Mouse (Mus musculus): ENCODE measurements around the gene Calm1. TPM values are rescaled to one million over a fixed set of nuclear protein-coding genes. Genes with fewer than 3 reads are reported as not detected.

The Calm1 gene
- polyA plus RNA-seq, 1 experiment from 2014 or later = 1,646 TPM

DNA sequence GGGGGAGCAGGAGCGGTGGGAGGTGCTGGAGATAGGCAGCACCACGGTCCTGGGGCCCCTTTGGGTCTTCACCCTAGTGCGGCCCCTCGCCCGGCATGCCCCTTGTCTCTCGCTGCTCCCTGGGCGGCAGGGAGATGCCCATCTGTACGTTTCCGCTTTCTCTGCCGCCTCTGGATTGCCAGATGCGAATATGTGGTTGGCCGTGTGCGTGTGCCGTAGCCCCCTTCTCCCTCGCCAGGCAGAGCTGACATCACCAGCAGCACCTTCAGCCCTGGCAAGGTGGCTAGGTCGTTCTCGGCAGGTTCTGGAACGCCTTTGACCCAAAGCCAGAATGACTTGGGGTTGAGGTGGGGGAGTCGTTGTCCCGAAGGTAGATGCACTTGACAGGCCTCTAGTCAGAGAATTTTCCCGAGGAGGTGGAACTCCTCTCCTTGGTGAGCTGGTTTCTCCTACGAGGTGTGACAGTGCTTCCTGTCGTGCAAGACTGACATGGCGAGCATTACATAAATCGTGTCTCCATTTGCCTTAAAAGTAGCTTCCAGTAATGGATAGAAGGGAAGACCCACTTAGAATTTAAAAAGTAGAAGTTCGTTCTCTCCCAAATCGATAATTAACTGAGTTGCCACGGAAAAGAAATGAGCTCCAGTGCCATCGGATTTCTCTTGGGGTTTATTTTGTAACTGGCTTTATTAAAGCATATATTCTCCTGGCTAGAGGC lies 1.6 kb downstream of the Calm1 start:
- peak; percentile 4 for ATAC-seq (ENCODE audit: low FRiP score)
- peak overlapping the region; percentile 96 for H3K9ac ChIP-seq
- peaks cover 33% of the 10 kb centered on the region for H3K36me3 ChIP-seq (replicated peaks)
- peaks cover 33% of the 10 kb centered on the region for H3K4me1 ChIP-seq
- peak overlapping the region; percentile 97 for H3K4me2 ChIP-seq
- H3K27me3 ChIP-seq = peaks cover 7% of the 10 kb centered on the region; the same call in 1 of the 2 replicates
- peak overlapping the region; percentile 97 for H3K4me3 ChIP-seq (replicated peaks)
- peak overlapping the region; percentile 89 for H3K27ac ChIP-seq
- 9% methylated on average over 29 of the region's 29 CpGs for WGBS
- no peaks in the 10 kb centered on the region for H3K9me3 ChIP-seq

DNA sequence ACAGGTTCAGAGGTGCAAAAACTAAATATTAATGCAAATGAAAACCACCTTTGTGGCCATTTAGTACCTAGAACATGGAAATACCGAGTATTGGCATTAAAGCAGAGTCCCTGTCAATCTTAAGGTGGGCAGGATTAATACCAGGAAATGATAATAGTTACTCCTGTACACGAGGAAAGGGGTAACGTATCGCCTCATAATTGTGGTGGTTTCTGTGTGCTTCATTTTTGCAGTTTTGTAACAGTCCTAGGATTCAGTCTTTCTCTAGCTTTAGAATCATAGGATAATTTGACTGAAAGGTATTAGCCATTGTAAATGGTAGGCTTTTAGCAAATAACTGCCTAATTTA lies 2.1 kb downstream of the Calm1 start:
- Histone ChIP-seq H3K4me2 (peak overlapping the region; percentile 97), H3K4me3 (replicated peaks) (peak overlapping the region; percentile 97), H3K27ac (no peak overlapping the region), H3K9me3 (no peaks in the 10 kb centered on the region), H3K36me3 (replicated peaks) (peaks cover 38% of the 10 kb centered on the region), H3K27me3 (peaks cover 5% of the 10 kb centered on the region; the same call in 1 of the 2 replicates), H3K4me1 (peaks cover 33% of the 10 kb centered on the region), H3K9ac (peak overlapping the region; percentile 96)
- ATAC-seq (ENCODE audit: low FRiP score) = no peak
- 46% methylated on average over 4 of the region's 4 CpGs for WGBS

DNA sequence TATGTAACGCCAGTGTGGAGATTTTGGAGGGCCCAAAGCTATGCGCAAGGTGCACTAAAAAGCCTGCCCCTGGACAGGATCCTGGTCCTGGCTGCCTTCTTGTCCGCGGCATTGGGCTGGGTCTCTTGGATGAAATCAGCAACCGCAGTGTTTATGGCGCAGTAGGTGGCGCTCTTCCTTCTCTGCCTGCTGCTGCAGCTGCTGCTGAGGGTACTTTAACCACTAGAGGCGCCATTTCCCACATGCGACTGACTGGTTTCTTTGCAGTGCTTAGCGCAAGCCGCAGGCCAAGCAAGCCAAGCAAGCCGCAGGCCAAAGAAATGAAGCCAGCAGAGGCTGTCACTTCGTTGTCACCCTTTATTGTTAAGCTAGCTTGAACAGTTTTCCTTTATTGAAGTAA lies 2.6 kb downstream of the Calm1 start:
- under 1% methylated on average over 13 of the region's 13 CpGs for WGBS
- peak; percentile 49 for ATAC-seq (ENCODE audit: low FRiP score)
- no peak overlapping the region for H3K27ac ChIP-seq
- H3K4me2 ChIP-seq = peak overlapping the region; percentile 97
- H3K36me3 ChIP-seq (replicated peaks) = peaks cover 43% of the 10 kb centered on the region
- H3K4me3 ChIP-seq (replicated peaks) = peak overlapping the region; percentile 97
- 0 out of 2 replicates have a peak overlapping the region, but pooled peaks have one; percentile 44 for H3K9ac ChIP-seq
- peaks cover 33% of the 10 kb centered on the region for H3K4me1 ChIP-seq
- H3K9me3 ChIP-seq = no peaks in the 10 kb centered on the region
- H3K27me3 ChIP-seq = 0 out of 2 replicates have a peak, but pooled peaks cover under 1% of the 10 kb centered on the region

DNA sequence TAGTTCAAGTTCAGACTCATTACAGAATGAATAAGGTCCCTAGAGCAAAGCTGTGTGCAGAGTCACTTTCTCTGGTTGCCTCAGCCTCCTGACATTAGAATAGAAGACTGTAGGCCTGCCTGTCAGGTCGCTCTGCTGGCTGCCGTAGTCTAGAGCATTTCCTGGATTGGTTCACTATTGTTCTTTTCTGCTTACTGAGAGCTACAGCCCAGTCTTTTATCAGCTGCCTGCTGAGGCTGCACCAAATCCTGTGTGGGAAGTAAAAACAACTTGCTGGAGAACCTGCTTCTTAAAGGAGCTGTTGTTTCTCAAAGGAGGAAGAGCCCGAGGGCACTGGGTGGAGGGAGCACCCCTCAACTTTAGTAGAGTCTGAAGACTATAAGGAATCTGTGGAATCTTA lies 4.5 kb downstream of the Calm1 start:
- Histone ChIP-seq H3K27me3 (no peaks in the 10 kb centered on the region), H3K27ac (no peak overlapping the region), H3K4me1 (peaks cover 33% of the 10 kb centered on the region), H3K4me2 (no peak overlapping the region), H3K9me3 (no peaks in the 10 kb centered on the region), H3K9ac (no peak overlapping the region), H3K36me3 (replicated peaks) (peaks cover 62% of the 10 kb centered on the region), H3K4me3 (replicated peaks) (no peak overlapping the region)
- WGBS = 58% methylated on average over 3 of the region's 3 CpGs
- ATAC-seq (ENCODE audit: low FRiP score) = no peak

DNA sequence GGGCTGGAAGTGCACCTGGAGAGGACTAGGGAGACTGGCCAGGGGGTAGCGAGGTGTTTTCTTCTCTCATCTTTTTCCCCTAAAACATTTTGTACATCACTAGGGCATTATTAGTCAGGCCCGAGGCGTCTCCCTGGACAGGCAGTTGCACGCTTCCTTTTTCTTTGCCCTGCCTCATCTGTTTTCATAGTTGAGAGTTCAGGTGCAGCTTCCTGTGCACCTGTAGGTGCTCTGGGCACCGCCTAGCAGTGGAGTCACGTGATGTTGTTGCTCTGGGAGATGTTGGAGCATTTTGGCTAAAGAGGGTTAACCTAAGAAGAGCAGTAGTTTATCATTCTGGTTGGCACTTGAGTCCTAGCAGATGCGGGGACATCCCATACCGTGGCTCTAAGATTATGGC lies 5.9 kb downstream of the Calm1 start:
- WGBS = 92% methylated on average over 8 of the region's 8 CpGs
- peaks cover 76% of the 10 kb centered on the region for H3K36me3 ChIP-seq (replicated peaks)
- no peak overlapping the region for H3K4me3 ChIP-seq (replicated peaks)
- no peak overlapping the region for H3K9ac ChIP-seq
- no peaks in the 10 kb centered on the region for H3K27me3 ChIP-seq
- peaks cover 30% of the 10 kb centered on the region for H3K4me1 ChIP-seq
- no peak overlapping the region for H3K27ac ChIP-seq
- ATAC-seq (ENCODE audit: low FRiP score) = no peak
- no peak overlapping the region for H3K4me2 ChIP-seq
- no peaks in the 10 kb centered on the region for H3K9me3 ChIP-seq

DNA sequence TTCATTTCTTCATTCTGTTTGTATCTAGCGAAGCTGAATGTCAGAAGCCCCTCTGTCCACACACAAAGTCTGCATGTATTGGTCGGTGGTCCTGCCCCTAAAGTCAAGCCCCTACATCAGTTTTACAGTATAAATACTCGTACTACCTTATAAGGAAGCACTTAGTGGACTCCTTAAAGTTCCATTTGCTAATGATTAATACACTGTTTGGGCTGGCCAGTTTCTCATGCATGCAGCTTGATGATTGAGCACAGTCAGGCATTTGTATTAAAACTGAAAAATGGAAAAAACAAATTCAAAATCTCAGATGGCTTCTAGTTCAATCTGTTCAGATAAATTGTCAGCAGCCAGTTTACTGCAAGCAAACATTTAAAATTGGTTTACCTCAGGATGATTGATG lies 7.3 kb downstream of the Calm1 start:
- Histone ChIP-seq H3K27ac (no peak overlapping the region), H3K27me3 (no peaks in the 10 kb centered on the region), H3K36me3 (replicated peaks) (peaks cover 77% of the 10 kb centered on the region), H3K4me2 (no peak overlapping the region), H3K9me3 (no peaks in the 10 kb centered on the region), H3K9ac (no peak overlapping the region), H3K4me1 (peaks cover 21% of the 10 kb centered on the region), H3K4me3 (replicated peaks) (no peak overlapping the region)
- WGBS = 87% methylated on average over 3 of the region's 3 CpGs
- no peak for ATAC-seq (ENCODE audit: low FRiP score)

DNA sequence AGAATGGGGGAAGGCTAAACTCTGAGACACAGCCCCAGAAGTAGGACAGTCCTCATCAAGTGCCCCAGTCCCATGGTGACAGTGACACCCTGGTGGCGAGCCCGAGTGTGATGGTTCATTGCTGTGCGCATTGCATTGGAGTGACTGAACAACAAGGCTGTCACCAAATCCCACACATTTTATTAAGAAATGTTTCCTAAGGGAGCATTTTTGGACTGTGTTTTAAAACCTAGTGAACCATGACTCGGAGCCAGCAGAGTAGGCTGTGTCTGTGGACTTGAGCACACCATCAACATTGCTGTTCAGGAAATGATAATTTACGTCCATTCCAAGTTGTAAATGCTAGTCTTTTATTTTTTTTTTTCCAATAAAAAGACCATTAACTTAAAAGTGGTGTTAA lies 7.7 kb downstream of the Calm1 start:
- Histone ChIP-seq H3K27me3 (no peaks in the 10 kb centered on the region), H3K9ac (no peak overlapping the region), H3K27ac (no peak overlapping the region), H3K4me2 (no peak overlapping the region), H3K9me3 (no peaks in the 10 kb centered on the region), H3K4me1 (peaks cover 19% of the 10 kb centered on the region), H3K36me3 (replicated peaks) (peaks cover 79% of the 10 kb centered on the region), H3K4me3 (replicated peaks) (no peak overlapping the region)
- 93% methylated on average over 5 of the region's 5 CpGs for WGBS
- ATAC-seq (ENCODE audit: low FRiP score) = no peak

DNA sequence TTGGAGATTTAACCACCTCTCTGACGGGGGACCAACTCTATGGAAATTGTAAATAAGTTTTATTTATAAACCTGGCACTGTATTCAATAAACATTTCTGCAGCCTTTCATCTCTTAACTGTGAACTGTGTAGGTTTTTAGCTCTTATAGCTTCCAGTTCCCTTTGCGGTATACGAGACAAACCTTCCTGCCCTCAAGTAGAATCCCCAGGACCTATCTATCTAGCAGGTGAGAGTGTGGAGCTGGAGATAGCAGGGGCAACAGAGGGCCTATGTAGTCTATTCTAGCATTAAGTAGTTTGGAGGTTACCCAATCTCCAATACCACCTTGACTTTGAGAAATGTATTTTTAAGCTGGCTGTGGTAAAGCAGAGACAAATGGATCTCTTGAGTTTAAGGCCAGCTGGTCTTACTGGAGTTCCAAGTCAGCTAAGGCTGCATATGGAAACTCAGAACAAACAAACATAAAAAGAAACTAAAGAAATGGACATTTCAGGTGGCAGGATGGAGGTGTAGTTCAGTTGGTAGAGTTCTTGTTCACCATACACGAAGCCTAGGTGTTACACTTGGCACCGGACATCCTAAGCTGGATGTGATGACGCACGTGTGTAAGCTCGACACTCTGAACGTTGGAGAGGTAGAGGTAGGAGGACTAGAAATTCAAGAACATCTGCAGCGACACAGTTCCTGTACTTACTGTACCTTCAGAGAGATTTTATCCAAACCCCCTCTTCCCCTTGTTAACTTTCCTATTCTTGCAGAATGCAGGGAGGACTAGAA lies 10.7 kb downstream of the Calm1 start:
- Histone ChIP-seq H3K9me3 (no peaks in the 10 kb centered on the region), H3K27me3 (no peaks in the 10 kb centered on the region), H3K27ac (no peak overlapping the region), H3K4me2 (no peak overlapping the region), H3K4me3 (replicated peaks) (no peak overlapping the region), H3K4me1 (no peaks in the 10 kb centered on the region; the same call in 1 of the 2 replicates), H3K9ac (no peak overlapping the region), H3K36me3 (replicated peaks) (peaks cover 61% of the 10 kb centered on the region)
- 93% methylated on average over 10 of the region's 10 CpGs for WGBS
- no peak for ATAC-seq (ENCODE audit: low FRiP score)

DNA sequence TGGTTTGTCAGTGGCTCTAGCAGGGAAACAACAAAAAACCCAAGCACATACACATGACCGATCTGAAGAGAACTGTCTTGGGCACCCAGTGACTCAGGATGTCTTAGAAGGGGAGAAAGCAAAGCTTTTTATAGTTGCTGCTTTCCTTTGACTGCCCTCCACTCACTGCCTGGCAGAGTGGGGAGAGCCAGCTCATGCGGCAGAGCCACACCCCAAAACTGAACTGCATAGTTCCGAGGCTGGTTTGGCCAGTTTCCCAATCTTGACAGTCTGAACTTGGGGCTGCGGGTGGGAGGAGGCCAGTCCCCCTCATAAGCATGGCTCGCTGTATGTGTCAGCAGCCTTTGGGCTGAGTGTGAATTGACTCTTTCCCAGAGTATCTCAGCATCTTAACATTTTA lies 11.7 kb downstream of the Calm1 start:
- Histone ChIP-seq H3K4me2 (no peak overlapping the region), H3K9me3 (no peaks in the 10 kb centered on the region), H3K4me1 (no peaks in the 10 kb centered on the region; the same call in 1 of the 2 replicates), H3K27me3 (no peaks in the 10 kb centered on the region), H3K27ac (peak overlapping the region; percentile 43; the same call in 1 of the 2 replicates), H3K9ac (no peak overlapping the region), H3K4me3 (replicated peaks) (no peak overlapping the region), H3K36me3 (replicated peaks) (peaks cover 50% of the 10 kb centered on the region)
- ATAC-seq (ENCODE audit: low FRiP score) = no peak
- 75% methylated on average over 5 of the region's 5 CpGs for WGBS

DNA sequence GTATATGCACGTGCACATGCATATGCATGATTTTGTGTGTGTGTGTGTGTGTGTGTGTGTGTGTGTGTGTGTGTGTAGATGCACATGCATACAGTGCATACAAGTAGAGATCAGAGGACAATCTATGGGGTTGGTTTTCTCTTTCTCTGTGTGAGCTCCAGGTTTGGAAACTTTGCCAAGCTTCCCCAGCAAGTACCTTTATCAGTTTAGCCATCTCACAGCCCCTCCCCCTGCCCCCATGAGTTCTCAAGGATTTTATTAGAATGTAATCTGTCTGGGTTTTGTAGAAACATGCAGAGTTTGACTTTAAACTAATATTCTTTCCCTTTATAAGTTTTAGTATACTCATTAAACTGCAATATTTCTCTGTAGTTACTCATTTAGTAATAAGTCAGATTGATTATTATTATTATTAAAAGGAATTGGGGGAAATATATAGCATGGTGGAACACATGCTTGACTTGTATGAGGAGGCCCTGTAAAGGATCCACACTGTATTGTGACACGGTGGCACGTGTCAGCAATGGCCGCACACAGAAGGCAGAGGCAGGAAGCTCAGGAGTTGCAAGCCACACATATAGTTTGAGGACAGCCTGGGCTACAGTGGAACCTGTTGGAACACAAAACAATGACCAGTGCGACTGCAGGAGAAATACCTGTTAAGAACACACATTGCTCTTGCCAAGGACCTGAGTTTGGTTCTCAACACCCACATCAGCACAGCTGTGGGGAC lies 12.4 kb downstream of the Calm1 start:
- no peaks in the 10 kb centered on the region for H3K9me3 ChIP-seq
- H3K9ac ChIP-seq = no peak overlapping the region
- WGBS = 93% methylated on average over 5 of the region's 5 CpGs
- H3K4me3 ChIP-seq (replicated peaks) = no peak overlapping the region
- H3K4me1 ChIP-seq = no peaks in the 10 kb centered on the region; the same call in 1 of the 2 replicates
- no peak overlapping the region for H3K4me2 ChIP-seq
- no peak for ATAC-seq (ENCODE audit: low FRiP score)
- no peaks in the 10 kb centered on the region for H3K27me3 ChIP-seq
- peak overlapping the region; percentile 37; the same call in 1 of the 2 replicates for H3K27ac ChIP-seq
- peaks cover 44% of the 10 kb centered on the region for H3K36me3 ChIP-seq (replicated peaks)

DNA sequence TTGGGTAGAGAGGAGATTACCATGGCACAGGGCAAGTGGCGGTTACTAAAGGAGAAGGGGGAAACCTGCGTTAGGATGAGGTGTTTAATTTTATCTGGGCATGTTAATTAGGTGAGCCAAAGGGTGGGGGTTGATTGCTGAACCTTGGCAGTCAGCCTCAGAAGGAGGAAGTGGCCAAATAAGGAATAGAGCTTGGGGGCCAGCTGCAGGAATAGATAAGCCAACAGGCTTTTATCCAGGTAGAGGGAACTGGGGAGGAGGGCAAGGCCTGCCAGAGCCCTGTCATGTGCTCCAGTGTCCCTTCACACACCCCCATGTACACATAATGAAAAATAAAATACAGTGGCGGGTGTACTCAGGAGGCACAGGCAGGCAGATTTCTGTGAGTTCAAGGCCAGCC lies 13.2 kb downstream of the Calm1 start:
- H3K4me3 ChIP-seq (replicated peaks) = no peak overlapping the region
- H3K9me3 ChIP-seq = no peaks in the 10 kb centered on the region
- no peak overlapping the region for H3K9ac ChIP-seq
- no peak overlapping the region for H3K4me2 ChIP-seq
- ATAC-seq (ENCODE audit: low FRiP score) = no peak
- 0 out of 2 replicates have a peak overlapping the region, but pooled peaks have one; percentile 37 for H3K27ac ChIP-seq
- H3K27me3 ChIP-seq = no peaks in the 10 kb centered on the region
- WGBS = 53% methylated on average over 3 of the region's 3 CpGs
- peaks cover 36% of the 10 kb centered on the region for H3K36me3 ChIP-seq (replicated peaks)
- no peaks in the 10 kb centered on the region; the same call in 1 of the 2 replicates for H3K4me1 ChIP-seq

DNA sequence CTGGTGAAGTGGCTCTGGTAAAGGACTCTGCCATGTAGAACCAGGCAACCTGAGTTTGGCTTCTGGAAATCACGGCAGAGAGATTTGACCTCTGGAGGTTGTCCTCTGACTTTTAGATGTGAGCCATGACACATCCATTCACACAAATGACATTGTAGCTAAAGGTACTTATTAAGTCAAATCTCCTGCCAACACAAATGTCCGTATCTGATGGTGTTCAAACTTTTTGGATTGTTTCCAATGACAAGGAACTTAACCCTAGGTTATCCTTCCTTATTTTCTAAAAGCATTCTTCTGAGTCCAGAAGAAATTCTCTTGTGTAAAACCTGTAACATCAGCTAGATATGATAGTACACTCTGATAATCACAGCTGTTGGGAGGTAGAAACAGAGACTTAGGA lies 13.9 kb downstream of the Calm1 start:
- Histone ChIP-seq H3K4me3 (replicated peaks) (no peak overlapping the region), H3K4me2 (no peak overlapping the region), H3K9ac (no peak overlapping the region), H3K4me1 (no peaks in the 10 kb centered on the region; the same call in 1 of the 2 replicates), H3K9me3 (no peaks in the 10 kb centered on the region), H3K36me3 (replicated peaks) (peaks cover 29% of the 10 kb centered on the region; the same call in 1 of the 2 replicates), H3K27ac (no peak overlapping the region), H3K27me3 (no peaks in the 10 kb centered on the region)
- no peak for ATAC-seq (ENCODE audit: low FRiP score)
- WGBS = 94% methylated on average over 2 of the region's 2 CpGs
